In the genomic region with DNA sequence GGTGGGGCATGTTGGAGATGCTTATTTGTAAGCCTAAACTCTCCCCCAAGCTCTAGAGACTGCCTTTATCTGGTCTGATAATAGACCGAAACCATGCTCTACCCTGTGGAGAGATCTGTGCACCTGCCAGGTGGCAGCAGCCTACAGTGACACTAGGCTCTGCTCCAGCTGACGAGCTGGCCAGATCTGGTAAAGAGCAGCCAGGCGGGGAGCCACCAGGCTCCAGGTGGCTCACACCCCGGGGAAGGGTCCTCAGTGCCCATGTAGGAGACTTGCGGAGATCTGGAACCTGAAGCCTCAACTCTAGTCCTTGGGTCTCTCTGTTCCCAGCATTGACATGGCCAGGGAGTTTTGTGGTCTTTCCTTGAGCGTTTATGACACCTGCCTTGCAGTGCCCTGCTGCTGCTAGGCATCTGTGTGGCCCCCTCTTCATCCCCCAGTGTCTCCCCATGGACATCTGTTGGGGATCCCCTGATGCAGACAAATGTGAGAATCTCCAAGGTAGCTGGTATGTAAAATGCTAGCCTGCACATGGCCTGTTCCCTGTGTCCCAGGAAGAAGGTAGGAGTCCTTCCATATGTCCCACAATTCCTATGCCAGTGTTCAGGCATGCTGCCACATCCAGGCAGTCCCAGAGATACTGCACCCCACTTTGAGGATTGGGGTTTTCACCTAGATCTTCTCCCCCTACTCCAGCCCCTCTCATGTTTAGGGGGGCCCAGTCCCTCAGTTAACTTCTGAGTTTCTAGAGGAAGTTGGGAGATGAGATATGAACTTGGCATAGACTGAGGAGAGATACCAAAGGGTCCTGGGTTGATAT, we compare ENCODE assay signal across 16 mouse cellular contexts. TPM values are rescaled to one million over a fixed set of nuclear protein-coding genes. Genes with fewer than 3 reads are reported as not detected.
DNase-seq lines count a peak whose midpoint lies in the region; ATAC-seq and TF ChIP-seq lines count a peak whose summit lies in the region.
"Had no signal": no experiment of that assay in that cellular context is flagged by ENCODE, and none has a peak within 500 bp of the region (broad histone marks: within the 10 kb centered on the region; RNA-seq: fewer than 3 reads in every experiment).

No protein-coding gene starts in this region.

- no peaks in the 10 kb centered on the region for H3K36me3 ChIP-seq in hindbrain, embryonic 10.5 days
- H3K36me3 ChIP-seq in hindbrain, embryonic 12.5 days, result no peaks in the 10 kb centered on the region
- H3K36me3 ChIP-seq in liver, postnatal 0 days (replicated peaks; ENCODE audit: insufficient read depth, low read length), result no peaks in the 10 kb centered on the region
- no peaks in the 10 kb centered on the region for H3K36me3 ChIP-seq in liver, embryonic 12.5 days
- H3K36me3 ChIP-seq: G1E; heart, embryonic 12.5 days; intestine, embryonic 15.5 days; midbrain, embryonic 12.5 days had no signal

- H3K4me1 ChIP-seq in hindbrain, embryonic 10.5 days (replicated peaks), result peaks cover 34% of the 10 kb centered on the region
- H3K4me1 ChIP-seq in hindbrain, embryonic 12.5 days, result peaks cover 12% of the 10 kb centered on the region
- H3K4me1 ChIP-seq in liver, postnatal 0 days (ENCODE audit: insufficient read depth), result peaks cover 20% of the 10 kb centered on the region
- H3K4me1 ChIP-seq in liver, embryonic 12.5 days, result peaks cover 24% of the 10 kb centered on the region
- H3K4me1 ChIP-seq: midbrain, embryonic 12.5 days had no signal

- H3K9me3 ChIP-seq in hindbrain, embryonic 10.5 days, result no peaks in the 10 kb centered on the region
- H3K9me3 ChIP-seq in hindbrain, embryonic 12.5 days (replicated peaks), result no peaks in the 10 kb centered on the region
- H3K9me3 ChIP-seq in liver, postnatal 0 days (ENCODE audit: low read length), result no peaks in the 10 kb centered on the region
- no peaks in the 10 kb centered on the region for H3K9me3 ChIP-seq in liver, embryonic 12.5 days (replicated peaks)
- H3K9me3 ChIP-seq: heart, embryonic 12.5 days; intestine, embryonic 15.5 days; midbrain, embryonic 12.5 days had no signal

- no peaks in the 10 kb centered on the region for H3K27me3 ChIP-seq in hindbrain, embryonic 10.5 days (ENCODE audit: insufficient read depth, poor library complexity, severe bottlenecking)
- H3K27me3 ChIP-seq in hindbrain, embryonic 12.5 days, result peaks cover 3% of the 10 kb centered on the region; the same call in 1 of the 2 replicates
- no peaks in the 10 kb centered on the region for H3K27me3 ChIP-seq in liver, postnatal 0 days (ENCODE audit: insufficient read depth, low read length)
- H3K27me3 ChIP-seq in liver, embryonic 12.5 days (replicated peaks), result peaks cover 22% of the 10 kb centered on the region; the same call in 1 of the 2 replicates
- H3K27me3 ChIP-seq: intestine, embryonic 15.5 days; midbrain, embryonic 12.5 days had no signal

- no peak for TF ChIP-seq CTCF in liver, postnatal 0 days (IDR thresholded peaks at IDR 0.05; ENCODE audit: low read depth)

- H3K9ac ChIP-seq in hindbrain, embryonic 12.5 days, result no peak overlapping the region
- H3K9ac ChIP-seq in liver, postnatal 0 days (replicated peaks), result no peak overlapping the region
- no peak overlapping the region for H3K9ac ChIP-seq in liver, embryonic 12.5 days
- H3K9ac ChIP-seq: heart, embryonic 12.5 days; intestine, embryonic 15.5 days; midbrain, embryonic 12.5 days had no signal

- no peak for TF ChIP-seq EP300 in liver, postnatal 0 days (IDR thresholded peaks at IDR 0.05; ENCODE audit: low read depth)

- 68% methylated on average over 6 of the region's 6 CpGs for WGBS in hindbrain, embryonic 10.5 days
- WGBS in hindbrain, embryonic 12.5 days, result 71% methylated on average over 6 of the region's 6 CpGs
- 53% methylated on average over 6 of the region's 6 CpGs for WGBS in liver, postnatal 0 days (ENCODE audit: insufficient replicate concordance)
- WGBS in liver, embryonic 12.5 days (ENCODE audit: insufficient replicate concordance), result 55% methylated on average over 6 of the region's 6 CpGs

- ATAC-seq in hindbrain, embryonic 12.5 days (ENCODE audit: low FRiP score), result no peak
- ATAC-seq in liver, postnatal 0 days, result no peak
- no peak for ATAC-seq in liver, embryonic 12.5 days
- ATAC-seq: intestine, embryonic 15.5 days had no signal

- no peak overlapping the region for H3K4me2 ChIP-seq in hindbrain, embryonic 12.5 days (replicated peaks)
- no peak overlapping the region for H3K4me2 ChIP-seq in liver, postnatal 0 days (ENCODE audit: low read depth, low read length)
- H3K4me2 ChIP-seq in liver, embryonic 12.5 days, result no peak overlapping the region
- H3K4me2 ChIP-seq: heart, embryonic 12.5 days; intestine, embryonic 15.5 days; liver, embryonic 11.5 days; midbrain, embryonic 12.5 days had no signal

- no peak overlapping the region for H3K4me3 ChIP-seq in hindbrain, embryonic 10.5 days
- H3K4me3 ChIP-seq in hindbrain, embryonic 12.5 days, result no peak overlapping the region
- H3K4me3 ChIP-seq in liver, postnatal 0 days (ENCODE audit: low read depth, low read length), result no peak overlapping the region
- no peak overlapping the region for H3K4me3 ChIP-seq in liver, embryonic 12.5 days
- H3K4me3 ChIP-seq: heart, embryonic 12.5 days; intestine, embryonic 15.5 days; midbrain, embryonic 12.5 days; myocyte had no signal

- no peak for DNase-seq in hindbrain, embryonic 10.5 days (ENCODE audit: low spot score)
- DNase-seq in liver, postnatal 0 days, result no peak
- peak; percentile 77 for DNase-seq in cerebellum, adult 11-12 months
- DNase-seq in cerebellum, postnatal 25 days, result peak; percentile 81 to 83
- DNase-seq in ovary, adult 18-20 months (ENCODE audit: low spot score), result no peak
- DNase-seq in adrenal gland, postnatal 14 days, result no peak
- DNase-seq: gastrocnemius, postnatal 14 days; left cerebral cortex, postnatal 4 days had no signal

- H3K27ac ChIP-seq in hindbrain, embryonic 10.5 days, result peak overlapping the region; percentile 59; the same call in 1 of the 2 replicates
- no peak overlapping the region for H3K27ac ChIP-seq in hindbrain, embryonic 12.5 days
- peak overlapping the region; percentile 72 for H3K27ac ChIP-seq in liver, postnatal 0 days (ENCODE audit: low read depth)
- no peak overlapping the region for H3K27ac ChIP-seq in liver, embryonic 12.5 days
- H3K27ac ChIP-seq: intestine, embryonic 15.5 days; midbrain, embryonic 12.5 days had no signal

RNA-seq across cellular contexts. Expression of gene Krt80, which starts 6.2 kb away (rescaled TPM):
- polyA plus RNA-seq in hindbrain, embryonic 10.5 days (2016; fragmentation: Nextera tagmentation; extraction: Ambion mirVana), result 0.16 TPM in 1 of 2 replicates, not detected in the other
- 0.14 and 0.21 TPM in 2 replicates for polyA plus RNA-seq in hindbrain, embryonic 12.5 days (2016; fragmentation: Nextera tagmentation; extraction: Ambion mirVana)
- 0.31 and 0.38 TPM in 2 replicates for polyA plus RNA-seq in liver, postnatal 0 days (2015; fragmentation: Nextera tagmentation; extraction: Ambion mirVana)
- polyA plus RNA-seq in liver, embryonic 12.5 days (2016; fragmentation: Nextera tagmentation; extraction: Ambion mirVana), result 0.11 and 0.16 TPM in 2 replicates
- 0.74 and 1.1 TPM in 2 replicates for total RNA-seq in adrenal gland, postnatal 14 days (2021)
- polyA plus RNA-seq: G1E; liver, embryonic 11.5 days had no signal

RNA-seq across cellular contexts. Expression of gene Krt7, which starts 34.7 kb away (rescaled TPM):
- 17.5 and 19.9 TPM in 2 replicates for polyA plus RNA-seq in hindbrain, embryonic 10.5 days (2016; fragmentation: Nextera tagmentation; extraction: Ambion mirVana)
- 8.8 and 10.5 TPM in 2 replicates for polyA plus RNA-seq in hindbrain, embryonic 12.5 days (2016; fragmentation: Nextera tagmentation; extraction: Ambion mirVana)
- polyA plus RNA-seq in liver, postnatal 0 days (2015; fragmentation: Nextera tagmentation; extraction: Ambion mirVana), result 2.3 and 2.4 TPM in 2 replicates
- polyA plus RNA-seq in liver, embryonic 12.5 days (2016; fragmentation: Nextera tagmentation; extraction: Ambion mirVana), result 6.0 and 6.1 TPM in 2 replicates
- total RNA-seq in adrenal gland, postnatal 14 days (2021), result 1.4 and 2.3 TPM in 2 replicates
- total RNA-seq: gastrocnemius, postnatal 14 days had no signal

Comparison
In these comparisons a context has a peak if more than half of its experiments do, and no peak if none do; other contexts are left out.
1. H3K27ac ChIP-seq: peak in hindbrain, embryonic 10.5 days (single experiment) and liver, postnatal 0 days (single experiment); none in hindbrain, embryonic 12.5 days (single experiment) and liver, embryonic 12.5 days (single experiment).
2. DNase-seq: peak in cerebellum, adult 11-12 months (single experiment) and cerebellum, postnatal 25 days (2 of 2); none in hindbrain, embryonic 10.5 days (single experiment), liver, postnatal 0 days (single experiment), ovary, adult 18-20 months (single experiment) and adrenal gland, postnatal 14 days (single experiment).